Mouse (Mus musculus): Measurements from ENCODE around the gene Rab6a. TPM values are rescaled to one million over a fixed set of nuclear protein-coding genes. Genes with fewer than 3 reads are reported as not detected.
"Not testable (repeated sequence)": the region's sequence is repeated elsewhere in the genome, so short reads cannot be mapped to it uniquely, and the experiment has no call there.

Gene Rab6a
- polyA plus RNA-seq (2015; fragmentation: Nextera tagmentation; extraction: Ambion mirVana): 75.8 and 76.5 TPM in 2 replicates

- H3K36me3 ChIP-seq (ENCODE audit: control insufficient read depth, insufficient read depth): no peaks in the 10 kb centered on the region
- peak; percentile 95 for ATAC-seq (replicated peaks; ENCODE audit: extremely low read depth, insufficient read depth, low FRiP score)
- H3K4me3 ChIP-seq (ENCODE audit: low read length): peak within 1 kb of the TSS; percentile 100
These were observed at the start of gene Rab6a for GRCm38 (mm10) chr7:100607214-100608129. Rab6a (plus strand) TSS chr7:100607410.

DNA sequence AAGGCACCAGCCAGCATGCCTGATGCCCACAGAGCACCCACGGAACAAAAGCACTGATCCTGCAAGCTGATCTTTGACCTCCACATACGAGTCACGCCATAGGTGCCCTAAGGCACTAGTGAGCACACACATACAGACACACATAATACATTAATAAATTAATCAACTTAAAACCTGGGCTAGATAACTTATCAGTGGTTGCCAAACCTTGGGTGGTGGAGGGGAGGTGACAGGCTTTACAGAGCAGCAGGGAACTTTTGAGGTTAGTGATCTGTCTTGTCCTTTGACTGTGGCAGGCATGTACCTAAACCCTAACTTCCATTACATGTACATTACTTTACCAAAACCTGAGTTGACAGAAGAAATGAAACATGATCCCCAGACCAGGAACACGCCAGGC is 47.9 kb upstream of the Rab6a start:
- Histone ChIP-seq H3K36me3 (ENCODE audit: control insufficient read depth, insufficient read depth) (no peaks in the 10 kb centered on the region; the same call in 1 of the 2 replicates), H3K27me3 (ENCODE audit: control insufficient read depth, insufficient read depth, low read length) (no peaks in the 10 kb centered on the region), H3K9me3 (replicated peaks; ENCODE audit: control insufficient read depth, low read length) (no peaks in the 10 kb centered on the region), H3K4me1 (ENCODE audit: control insufficient read depth, insufficient read depth, low read length) (0 out of 2 replicates have a peak, but pooled peaks cover 3% of the 10 kb centered on the region), H3K9ac (ENCODE audit: low read length) (no peak overlapping the region), H3K4me2 (ENCODE audit: low read depth, low read length) (no peak overlapping the region), H3K4me3 (ENCODE audit: low read length) (no peak overlapping the region), H3K27ac (ENCODE audit: low read length) (no peak overlapping the region)
- ATAC-seq (replicated peaks; ENCODE audit: extremely low read depth, insufficient read depth, low FRiP score): no peak
- 84% methylated on average over 4 of the region's 4 CpGs for WGBS

More at GRCm38 (mm10) chr7:100607214-100608129, at the start of gene Rab6a:
- Histone ChIP-seq H3K27me3 (ENCODE audit: control insufficient read depth, insufficient read depth, low read length) (no peaks in the 10 kb centered on the region; the same call in 1 of the 2 replicates), H3K4me2 (ENCODE audit: low read depth, low read length) (peak within 1 kb of the TSS; percentile 92), H3K4me1 (ENCODE audit: control insufficient read depth, insufficient read depth, low read length) (peaks cover 7% of the 10 kb centered on the region), H3K27ac (ENCODE audit: low read length) (peak within 1 kb of the TSS; percentile 100), H3K9ac (ENCODE audit: low read length) (peak within 1 kb of the TSS; percentile 100), H3K9me3 (replicated peaks; ENCODE audit: control insufficient read depth, low read length) (no peaks in the 10 kb centered on the region)
- under 1% methylated on average over 105 of the region's 105 CpGs for WGBS

- no peak overlapping the region for H3K4me3 ChIP-seq (ENCODE audit: low read length)
- H3K9ac ChIP-seq (ENCODE audit: low read length): no peak overlapping the region
- H3K36me3 ChIP-seq (ENCODE audit: control insufficient read depth, insufficient read depth): peaks cover 5% of the 10 kb centered on the region; the same call in 1 of the 2 replicates
- H3K27me3 ChIP-seq (ENCODE audit: control insufficient read depth, insufficient read depth, low read length): no peaks in the 10 kb centered on the region
- no peak overlapping the region for H3K4me2 ChIP-seq (ENCODE audit: low read depth, low read length)
- H3K27ac ChIP-seq (ENCODE audit: low read length): no peak overlapping the region
- no peaks in the 10 kb centered on the region for H3K9me3 ChIP-seq (replicated peaks; ENCODE audit: control insufficient read depth, low read length)
- ATAC-seq (replicated peaks; ENCODE audit: extremely low read depth, insufficient read depth, low FRiP score): no peak
- 81% methylated on average over 11 of the region's 11 CpGs for WGBS
- 0 out of 2 replicates have a peak, but pooled peaks cover 3% of the 10 kb centered on the region for H3K4me1 ChIP-seq (ENCODE audit: control insufficient read depth, insufficient read depth, low read length)
These were observed 45.2 kb upstream of the Rab6a start for GRCm38 (mm10) chr7:100561861-100562587.

- ATAC-seq (replicated peaks; ENCODE audit: extremely low read depth, insufficient read depth, low FRiP score); H3K27me3 ChIP-seq (ENCODE audit: control insufficient read depth, insufficient read depth, low read length); H3K9ac ChIP-seq (ENCODE audit: low read length); H3K4me1 ChIP-seq (ENCODE audit: control insufficient read depth, insufficient read depth, low read length); H3K9me3 ChIP-seq (replicated peaks; ENCODE audit: control insufficient read depth, low read length); H3K4me3 ChIP-seq (ENCODE audit: low read length); H3K4me2 ChIP-seq (ENCODE audit: low read depth, low read length); H3K27ac ChIP-seq (ENCODE audit: low read length): not testable (repeated sequence)
- WGBS: 83% methylated on average over 5 of the region's 5 CpGs
- peaks cover 11% of the 10 kb centered on the region for H3K36me3 ChIP-seq (ENCODE audit: control insufficient read depth, insufficient read depth)
These were observed 40.0 kb upstream of the Rab6a start for GRCm38 (mm10) chr7:100567238-100567637.

GRCm38 (mm10) chr7:100569907-100570306 is 37.3 kb upstream of the Rab6a start:
- Histone ChIP-seq H3K9ac (ENCODE audit: low read length) (no peak overlapping the region), H3K27me3 (ENCODE audit: control insufficient read depth, insufficient read depth, low read length) (no peaks in the 10 kb centered on the region), H3K4me3 (ENCODE audit: low read length) (no peak overlapping the region), H3K27ac (ENCODE audit: low read length) (no peak overlapping the region), H3K4me2 (ENCODE audit: low read depth, low read length) (no peak overlapping the region), H3K9me3 (replicated peaks; ENCODE audit: control insufficient read depth, low read length) (no peaks in the 10 kb centered on the region; the same call in 1 of the 2 replicates), H3K36me3 (ENCODE audit: control insufficient read depth, insufficient read depth) (peaks cover 12% of the 10 kb centered on the region), H3K4me1 (ENCODE audit: control insufficient read depth, insufficient read depth, low read length) (no peaks in the 10 kb centered on the region)
- no peak for ATAC-seq (replicated peaks; ENCODE audit: extremely low read depth, insufficient read depth, low FRiP score)

- Histone ChIP-seq H3K4me3 (ENCODE audit: low read length) (no peak overlapping the region), H3K27ac (ENCODE audit: low read length) (no peak overlapping the region), H3K27me3 (ENCODE audit: control insufficient read depth, insufficient read depth, low read length) (no peaks in the 10 kb centered on the region), H3K4me2 (ENCODE audit: low read depth, low read length) (no peak overlapping the region), H3K36me3 (ENCODE audit: control insufficient read depth, insufficient read depth) (peaks cover 11% of the 10 kb centered on the region), H3K9me3 (replicated peaks; ENCODE audit: control insufficient read depth, low read length) (no peaks in the 10 kb centered on the region; the same call in 1 of the 2 replicates), H3K4me1 (ENCODE audit: control insufficient read depth, insufficient read depth, low read length) (no peaks in the 10 kb centered on the region), H3K9ac (ENCODE audit: low read length) (no peak overlapping the region)
- 76% methylated on average over 3 of the region's 3 CpGs for WGBS
- ATAC-seq (replicated peaks; ENCODE audit: extremely low read depth, insufficient read depth, low FRiP score): no peak
These were observed 36.1 kb upstream of the Rab6a start for GRCm38 (mm10) chr7:100570930-100571715.

- ATAC-seq (replicated peaks; ENCODE audit: extremely low read depth, insufficient read depth, low FRiP score): no peak
- Histone ChIP-seq H3K27me3 (ENCODE audit: control insufficient read depth, insufficient read depth, low read length) (no peaks in the 10 kb centered on the region), H3K4me1 (ENCODE audit: control insufficient read depth, insufficient read depth, low read length) (no peaks in the 10 kb centered on the region), H3K9me3 (replicated peaks; ENCODE audit: control insufficient read depth, low read length) (no peaks in the 10 kb centered on the region; the same call in 1 of the 2 replicates), H3K4me3 (ENCODE audit: low read length) (no peak overlapping the region), H3K9ac (ENCODE audit: low read length) (no peak overlapping the region), H3K4me2 (ENCODE audit: low read depth, low read length) (no peak overlapping the region), H3K36me3 (ENCODE audit: control insufficient read depth, insufficient read depth) (peaks cover 11% of the 10 kb centered on the region), H3K27ac (ENCODE audit: low read length) (no peak overlapping the region)
- 80% methylated on average over 4 of the region's 4 CpGs for WGBS
These were observed 35.1 kb upstream of the Rab6a start for GRCm38 (mm10) chr7:100572061-100572460.

DNA sequence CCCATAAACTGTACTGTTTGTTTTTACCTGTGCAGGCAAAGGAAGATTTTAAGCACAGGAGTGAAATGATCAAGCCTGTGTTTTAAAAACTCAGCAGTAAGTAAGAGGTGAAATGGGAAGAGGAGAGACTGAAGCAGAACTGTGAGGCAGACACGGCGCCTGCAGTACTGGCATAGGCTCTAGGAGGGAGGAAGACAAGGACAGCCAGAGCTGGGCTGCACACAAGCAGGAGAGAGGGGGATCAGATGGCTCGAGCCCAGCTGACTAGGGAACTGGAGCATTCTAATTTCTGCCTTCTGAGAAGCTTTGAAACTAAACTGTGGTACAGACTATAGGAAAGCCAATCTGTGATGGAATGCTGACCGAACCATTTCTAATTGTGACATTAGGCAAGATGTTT is 34.5 kb upstream of the Rab6a start:
- Histone ChIP-seq H3K4me2 (ENCODE audit: low read depth, low read length) (no peak overlapping the region), H3K4me1 (ENCODE audit: control insufficient read depth, insufficient read depth, low read length) (no peaks in the 10 kb centered on the region), H3K9me3 (replicated peaks; ENCODE audit: control insufficient read depth, low read length) (no peaks in the 10 kb centered on the region), H3K27me3 (ENCODE audit: control insufficient read depth, insufficient read depth, low read length) (no peaks in the 10 kb centered on the region), H3K36me3 (ENCODE audit: control insufficient read depth, insufficient read depth) (peaks cover 6% of the 10 kb centered on the region), H3K27ac (ENCODE audit: low read length) (no peak overlapping the region), H3K9ac (ENCODE audit: low read length) (no peak overlapping the region), H3K4me3 (ENCODE audit: low read length) (no peak overlapping the region)
- 76% methylated on average over 4 of the region's 4 CpGs for WGBS
- ATAC-seq (replicated peaks; ENCODE audit: extremely low read depth, insufficient read depth, low FRiP score): no peak

All from heart, embryonic 16.5 days (tissue).